Mouse (Mus musculus): ENCODE measurements around the gene Dscam. TPM values are rescaled to one million over a fixed set of nuclear protein-coding genes. Genes with fewer than 3 reads are reported as not detected.

Dscam gene
- polyA plus RNA-seq, 3 experiments from 2014 or later = 0.79 to 2.3 (median 1.0) TPM

DNA sequence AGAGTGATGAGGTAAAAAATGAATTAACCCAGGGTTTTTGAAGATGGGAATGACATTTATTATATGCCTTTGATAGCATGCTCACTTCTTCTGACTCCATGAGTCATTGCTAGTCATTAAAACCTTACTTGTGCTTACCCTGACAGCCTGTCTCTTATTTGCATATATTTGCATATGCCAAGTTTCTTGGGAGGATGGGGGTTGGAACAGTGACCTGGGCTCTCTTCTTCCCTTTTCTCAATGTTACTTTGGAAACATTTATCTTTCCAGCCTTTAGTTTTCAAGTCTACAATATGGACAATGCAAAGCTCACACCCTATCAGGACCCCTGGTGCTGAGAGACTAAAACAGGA is 535.8 kb downstream of the Dscam start:
- ATAC-seq = no peak

GRCm38 (mm10) chr16:96634097-96634790 is 536.3 kb downstream of the Dscam start:
- ATAC-seq = no peak

GRCm38 (mm10) chr16:96630241-96630640 is 540.3 kb downstream of the Dscam start:
- no peak for ATAC-seq

DNA sequence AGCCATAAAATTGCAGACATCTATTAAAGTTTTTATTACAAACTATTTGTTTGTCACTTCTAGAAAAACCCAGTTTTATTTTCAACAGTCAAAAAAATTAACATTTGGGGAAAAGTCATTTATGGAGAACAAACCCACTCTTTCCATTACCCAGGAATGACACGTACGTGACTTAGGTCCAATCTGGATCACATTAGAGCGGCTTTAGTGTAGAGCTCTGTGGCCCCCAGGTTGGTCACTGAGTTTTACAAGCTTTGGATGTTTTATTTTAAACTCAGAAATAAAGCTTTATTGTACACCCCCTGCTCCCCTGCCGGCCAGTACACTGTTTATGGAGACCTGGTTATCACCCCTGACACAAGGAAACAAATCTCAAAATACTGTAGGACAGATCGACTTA is 540.9 kb downstream of the Dscam start:
- ATAC-seq = no peak

GRCm38 (mm10) chr16:96625468-96625867 is 545.1 kb downstream of the Dscam start:
- ATAC-seq = no peak

DNA sequence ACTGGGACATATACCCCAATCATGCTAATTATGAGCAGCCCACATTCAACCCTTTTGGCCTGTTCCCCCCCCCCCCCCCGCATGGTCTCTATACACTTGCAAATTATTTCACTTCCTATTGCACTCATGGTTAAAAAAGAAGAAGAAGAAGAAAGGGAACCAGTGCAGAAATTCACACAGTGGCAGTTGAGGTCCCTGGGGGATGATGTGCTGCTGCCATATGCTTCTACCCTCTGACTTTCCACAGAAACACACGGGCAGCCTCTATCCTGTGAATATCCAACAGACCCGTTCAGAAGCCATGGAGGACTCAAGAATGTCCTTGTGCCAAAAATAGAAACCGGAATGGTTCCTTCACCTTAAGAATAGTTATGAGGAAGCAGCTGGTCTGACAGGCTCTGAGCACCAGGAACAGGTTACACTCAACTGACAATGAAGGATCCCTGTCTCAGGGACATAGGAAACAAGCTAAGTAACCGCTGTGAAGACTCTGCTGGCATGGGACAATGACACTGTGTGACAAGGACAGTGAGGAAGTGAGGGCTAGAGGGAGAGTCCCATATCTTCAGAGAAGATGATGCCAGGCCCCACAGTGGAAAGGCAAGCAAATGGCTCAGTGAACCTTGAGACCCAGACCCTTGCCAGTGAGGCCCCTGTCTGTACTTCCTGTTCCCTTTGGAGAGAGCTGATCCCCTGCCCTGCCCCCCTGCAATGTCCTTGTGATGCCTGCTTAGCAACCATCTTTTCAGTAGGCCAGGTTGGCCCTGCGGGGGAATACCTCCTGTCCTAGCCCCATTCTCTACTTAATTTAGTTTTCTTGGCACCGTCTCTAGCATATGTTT is 545.8 kb downstream of the Dscam start:
- no peak for ATAC-seq

DNA sequence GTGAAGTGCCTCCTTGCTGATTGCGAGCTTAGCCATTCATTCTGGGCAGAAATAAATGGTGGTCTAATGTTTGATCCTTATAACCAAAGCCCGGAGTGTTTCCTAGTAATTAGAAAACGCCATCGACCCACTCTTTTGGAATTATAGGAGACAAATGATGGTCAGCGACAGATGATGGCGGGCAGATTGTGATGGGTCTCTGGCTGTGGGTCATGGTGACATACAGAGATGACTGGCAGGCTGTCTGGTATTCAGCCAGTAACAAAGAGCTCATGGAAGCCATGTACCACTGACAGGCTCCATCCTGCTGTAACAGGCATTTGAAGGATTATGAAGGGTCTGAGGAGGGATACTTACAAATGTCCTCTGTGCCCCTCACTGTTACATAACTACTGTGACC is 549.7 kb downstream of the Dscam start:
- ATAC-seq = no peak

- no peak for ATAC-seq
Observed at GRCm38 (mm10) chr16:96620402-96620801, 550.1 kb downstream of the Dscam start.

GRCm38 (mm10) chr16:96617772-96618171 is 552.8 kb downstream of the Dscam start:
- no peak for ATAC-seq

DNA sequence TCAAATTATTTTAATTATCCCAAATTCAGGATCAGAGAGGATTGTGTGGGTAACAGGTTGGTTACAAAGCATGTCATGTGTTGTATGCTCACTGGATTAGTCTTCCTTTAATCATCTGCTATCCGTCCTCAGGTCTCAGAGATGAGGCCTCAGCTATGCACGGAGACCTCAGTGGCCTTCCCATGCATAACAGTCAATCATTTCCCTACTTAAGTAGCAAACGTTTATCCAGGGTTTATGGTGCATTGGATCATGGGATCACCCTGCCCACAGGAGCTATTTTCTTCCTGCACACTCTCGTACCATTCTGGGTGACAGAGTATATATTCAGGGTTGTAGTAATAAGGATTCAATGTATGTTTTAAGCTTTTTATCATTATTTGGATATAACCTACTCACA is 557.3 kb downstream of the Dscam start:
- no peak for ATAC-seq

- ATAC-seq = no peak
Observed at GRCm38 (mm10) chr16:96610806-96611205, 559.7 kb downstream of the Dscam start.

DNA sequence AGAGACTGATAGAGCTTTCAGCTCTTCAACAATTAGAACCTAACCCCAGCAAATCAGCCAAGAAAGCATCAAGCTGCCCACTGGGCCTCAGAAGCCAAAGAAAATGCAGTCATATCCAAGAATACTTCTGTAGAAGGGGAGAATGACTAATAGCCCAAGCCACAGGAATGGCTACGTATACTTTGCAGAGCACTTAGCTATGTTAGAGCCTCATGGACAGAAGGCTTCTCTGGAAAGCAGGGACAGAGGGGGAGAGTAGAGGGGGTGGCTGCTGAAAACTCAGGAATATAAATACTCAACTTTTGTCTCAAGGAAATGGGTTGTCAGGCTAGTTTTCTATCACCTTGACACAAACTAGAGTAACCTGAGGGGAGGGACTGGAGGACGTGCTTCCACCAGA is 568.3 kb downstream of the Dscam start:
- no peak for ATAC-seq

GRCm38 (mm10) chr16:96600791-96601190 is 569.8 kb downstream of the Dscam start:
- ATAC-seq = no peak

DNA sequence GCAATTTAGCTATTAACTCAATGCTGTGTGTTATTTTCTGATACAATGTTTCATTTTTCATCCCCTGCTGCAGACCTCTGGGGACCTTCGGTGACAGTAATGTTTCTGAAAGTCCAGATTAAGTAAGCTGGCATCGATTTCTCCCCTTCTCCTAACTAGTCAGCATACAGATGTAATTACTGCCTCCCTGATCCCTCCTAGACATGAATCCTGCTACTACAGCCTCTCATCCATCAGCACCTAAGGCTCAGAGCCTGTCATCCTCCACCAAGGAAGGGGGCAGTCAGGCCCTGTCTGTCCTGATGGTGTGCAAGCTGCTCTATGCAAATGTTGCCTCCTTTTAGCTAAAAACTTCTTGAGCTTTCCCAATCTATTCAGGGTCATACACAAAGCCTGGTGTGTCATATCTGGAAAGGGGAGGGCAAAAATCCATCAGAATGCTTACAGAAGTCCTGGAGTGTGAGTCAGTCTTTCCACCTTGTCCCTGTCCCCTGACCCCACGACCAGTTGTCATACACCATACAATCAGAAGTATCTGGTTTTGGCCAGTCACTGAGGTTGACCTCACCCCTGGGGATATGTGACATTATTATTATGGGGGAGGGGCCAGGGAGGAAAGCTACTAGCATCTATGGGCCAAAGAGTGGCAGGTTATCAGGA is 571.0 kb downstream of the Dscam start:
- ATAC-seq = no peak

GRCm38 (mm10) chr16:96575841-96576240 is 594.7 kb downstream of the Dscam start:
- no peak for ATAC-seq

GRCm38 (mm10) chr16:96567428-96567827 is 603.1 kb downstream of the Dscam start:
- ATAC-seq = no peak

DNA sequence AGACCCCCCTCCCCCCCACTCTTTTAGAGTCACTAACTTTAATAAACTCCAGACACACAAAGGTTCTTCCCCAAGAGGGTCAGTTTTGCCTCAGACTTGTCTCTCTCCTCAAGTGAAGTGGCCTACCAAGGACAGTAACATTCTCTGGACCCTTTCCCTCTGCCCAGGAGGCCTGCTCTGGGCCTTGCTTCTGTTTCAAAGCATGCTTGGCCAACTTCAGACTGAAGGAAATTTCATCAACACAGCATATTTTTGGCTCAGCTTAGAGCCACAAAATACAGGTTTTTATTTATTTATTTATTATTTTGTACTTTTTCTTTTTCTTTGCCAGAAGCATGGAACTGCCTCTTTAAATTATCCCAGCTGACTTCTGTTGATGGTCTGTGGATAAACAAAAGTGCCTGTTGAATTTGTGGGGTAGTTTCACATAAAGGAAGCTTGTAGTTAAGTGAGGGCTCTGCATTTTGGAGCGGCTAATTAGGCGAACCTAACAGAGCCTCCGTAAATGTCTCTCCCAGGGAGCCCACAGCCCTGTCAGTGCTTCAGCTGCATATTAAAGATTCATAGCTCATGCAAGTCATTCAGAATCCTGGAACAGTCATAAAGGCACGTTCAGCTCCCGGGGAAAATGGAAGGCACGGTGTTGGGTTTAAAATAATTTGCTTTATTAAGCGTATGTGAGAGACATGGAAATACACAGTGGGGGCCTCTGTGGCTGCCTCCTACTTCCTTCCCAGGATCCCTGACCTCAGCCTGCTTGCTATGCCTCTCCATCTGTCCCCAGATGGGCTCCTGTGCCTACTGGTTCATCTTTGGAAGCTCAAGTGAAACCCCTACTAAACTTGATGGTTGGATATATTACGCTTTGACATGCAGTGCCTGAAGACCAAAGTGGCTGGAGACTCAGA is 606.9 kb downstream of the Dscam start:
- no peak for ATAC-seq

DNA sequence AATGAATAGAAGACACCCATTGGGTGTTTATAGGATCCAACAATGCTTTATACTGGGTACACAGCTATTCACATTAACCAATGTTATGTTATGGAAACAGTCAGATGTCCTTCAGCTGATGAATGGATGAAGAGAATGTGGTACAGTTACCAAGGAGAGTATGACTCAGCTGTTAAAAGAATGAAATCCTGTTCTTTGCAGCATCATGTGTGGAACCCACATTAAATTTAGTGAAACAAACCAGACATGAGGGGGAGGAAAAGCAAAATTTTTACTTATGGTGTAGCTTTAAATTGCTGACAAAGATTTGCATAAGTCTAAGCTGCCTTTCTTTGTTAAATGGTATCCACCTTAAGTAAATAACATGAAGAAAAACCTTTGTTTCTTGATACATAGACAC is 610.8 kb downstream of the Dscam start:
- ATAC-seq = no peak

GRCm38 (mm10) chr16:96558341-96558740 is 612.2 kb downstream of the Dscam start:
- ATAC-seq = no peak

DNA sequence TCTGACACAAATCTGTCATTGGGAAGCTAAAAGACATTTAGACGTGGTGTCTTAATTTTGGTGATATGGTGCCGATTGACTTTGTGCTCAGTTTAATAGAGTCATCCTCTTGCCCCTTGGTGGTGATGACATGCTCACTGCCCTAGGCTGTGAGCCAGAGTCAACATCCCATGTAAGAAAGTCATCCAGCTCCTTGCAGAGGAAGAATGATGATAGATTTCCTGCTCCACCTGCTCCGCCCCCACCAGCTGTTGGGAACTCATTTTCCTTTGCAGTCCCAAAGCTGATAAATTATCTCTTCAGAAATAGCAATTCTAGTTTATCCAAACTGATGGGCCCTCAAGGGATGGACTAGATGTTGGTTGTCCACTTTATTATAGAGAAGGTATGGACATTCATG is 613.9 kb downstream of the Dscam start:
- no peak for ATAC-seq

GRCm38 (mm10) chr16:96555412-96555811 is 615.1 kb downstream of the Dscam start:
- no peak for ATAC-seq

GRCm38 (mm10) chr16:96552680-96553079 is 617.9 kb downstream of the Dscam start:
- ATAC-seq = no peak

DNA sequence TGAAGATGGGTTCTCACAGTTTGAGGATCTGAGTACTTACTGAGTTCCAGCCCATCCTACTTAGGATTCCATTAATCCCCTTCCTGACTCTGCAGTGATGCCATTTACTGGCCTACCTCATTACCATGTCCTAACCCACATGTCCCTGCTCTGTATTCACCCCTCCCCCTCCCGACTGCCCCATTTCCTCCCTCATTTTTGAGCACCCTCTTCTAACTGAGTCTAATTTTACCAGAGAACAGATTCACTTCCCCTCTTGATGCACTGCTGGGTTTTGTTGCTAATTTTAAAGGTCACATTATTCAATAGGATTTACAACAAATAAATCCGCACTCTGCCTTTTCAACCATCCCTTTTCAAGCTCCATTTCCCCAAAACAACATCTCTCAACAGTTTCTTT is 629.5 kb downstream of the Dscam start:
- ATAC-seq = no peak

Data from inflammation-experienced regulatory T-cells, adult 6 months (primary cell).